Mouse (Mus musculus) intestine, embryonic 14.5 days (tissue): ENCODE data around the gene Lgr6. TPM values are rescaled to one million over a fixed set of nuclear protein-coding genes. Genes with fewer than 3 reads are reported as not detected.

ENCODE experiments used
- ATAC-seq: fragments of 200-750 bp; cut with Nextera tagmentation; replicated peaks from 2 replicates; pipeline ENCODE4 v1.8.0; 2017; ENCODE audit warnings: low read depth, moderate number of reproducible peaks, moderate TSS enrichment, moderate library complexity; ENCODE audit not compliant: low FRiP score, low TSS enrichment
- DNase-seq: peaks from one replicate; pipeline ENCODE4 v3.0.0-alpha.2; 2018; ENCODE audit warnings: low spot score
- H3K27ac ChIP-seq: fragments of 300-500 bp; sonication (generic); 2 replicates; pipeline ENCODE4 v1.5.1; 2014; ENCODE audit warnings: low read depth, mild to moderate bottlenecking, control low read depth
- H3K27me3 ChIP-seq: fragments of 300-500 bp; sonication (generic); replicated peaks from 2 replicates; pipeline ENCODE4 v1.6.1; 2014; ENCODE audit warnings: low read length, control low read depth; ENCODE audit not compliant: control insufficient read depth, insufficient read depth
- H3K36me3 ChIP-seq: fragments of 300-500 bp; sonication (generic); 2 replicates; pipeline ENCODE4 v1.6.1; 2014; ENCODE audit warnings: low read length, control low read depth; ENCODE audit not compliant: control insufficient read depth, insufficient read depth
- H3K4me1 ChIP-seq: fragments of 300-500 bp; sonication (generic); replicated peaks from 2 replicates; pipeline ENCODE4 v1.6.1; 2014; ENCODE audit warnings: low read length, control low read depth, mixed read lengths; ENCODE audit not compliant: control insufficient read depth, insufficient read depth
- H3K4me2 ChIP-seq: fragments of 300-500 bp; sonication (generic); 2 replicates; pipeline ENCODE4 v1.6.1; 2014; ENCODE audit warnings: low read length
- H3K4me3 ChIP-seq: fragments of 300-500 bp; sonication (generic); 2 replicates; pipeline ENCODE4 v1.5.1; 2014; ENCODE audit warnings: low read depth, low read length, control low read depth, mixed read lengths
- H3K9ac ChIP-seq: fragments of 300-500 bp; sonication (generic); 2 replicates; pipeline ENCODE4 v1.6.1; 2014; ENCODE audit warnings: mild to moderate bottlenecking, low read length
- H3K9me3 ChIP-seq: fragments of 300-500 bp; sonication (generic); 2 replicates; pipeline ENCODE4 v1.6.1; 2016; ENCODE audit warnings: low read length, control low read depth; ENCODE audit not compliant: control insufficient read depth
- WGBS: fragments of 180-500 bp; shearing (Covaris S2); extraction: QIAGEN DNeasy Blood & Tissue Kit; methylation state at CpG from one replicate; pipeline ENCODE4 v1.1.7; 2014; 5-methylcytosine and 5-hydroxymethylcytosine counted together
- polyA plus RNA-seq: library from polyadenylated mRNA; unstranded; fragments of >200 nt; fragmentation: Nextera tagmentation; extraction: Ambion mirVana; gene quantifications from 2 replicates; pipeline ENCODE4 v1.2.1, GENCODE M21; 2014

Lgr6 gene
- polyA plus RNA-seq, 1 experiment from 2014 or later: 0.69 TPM

DNA sequence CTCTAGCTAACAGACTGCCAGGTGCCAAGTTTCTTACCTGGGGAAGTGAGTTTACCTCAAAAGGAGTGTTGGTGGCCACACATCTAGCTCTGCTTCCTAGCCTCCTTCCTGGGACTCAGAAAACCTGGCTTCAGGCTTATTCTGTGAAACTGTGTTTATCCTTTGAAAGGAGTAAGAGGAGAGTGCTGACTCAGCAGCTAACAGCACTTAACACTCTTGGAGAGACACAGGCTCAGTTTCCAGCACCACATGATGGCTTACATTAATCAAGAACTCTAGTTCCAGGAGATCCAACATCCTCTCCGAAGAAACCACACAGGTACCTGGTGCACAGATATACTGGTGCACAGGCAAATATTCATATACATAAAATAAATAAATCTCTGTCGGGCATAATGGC is 162.2 kb downstream of the Lgr6 start:
- Histone ChIP-seq H3K4me2 (no peak overlapping the region), H3K4me1 (no peaks in the 10 kb centered on the region; the same call in 1 of the 2 replicates), H3K36me3 (no peaks in the 10 kb centered on the region), H3K27ac (no peak overlapping the region), H3K4me3 (no peak overlapping the region), H3K27me3 (no peaks in the 10 kb centered on the region), H3K9ac (no peak overlapping the region), H3K9me3 (no peaks in the 10 kb centered on the region)
- ATAC-seq (no peak), DNase-seq (no peak)
- 92% methylated on average over 2 of the region's 2 CpGs for WGBS

DNA sequence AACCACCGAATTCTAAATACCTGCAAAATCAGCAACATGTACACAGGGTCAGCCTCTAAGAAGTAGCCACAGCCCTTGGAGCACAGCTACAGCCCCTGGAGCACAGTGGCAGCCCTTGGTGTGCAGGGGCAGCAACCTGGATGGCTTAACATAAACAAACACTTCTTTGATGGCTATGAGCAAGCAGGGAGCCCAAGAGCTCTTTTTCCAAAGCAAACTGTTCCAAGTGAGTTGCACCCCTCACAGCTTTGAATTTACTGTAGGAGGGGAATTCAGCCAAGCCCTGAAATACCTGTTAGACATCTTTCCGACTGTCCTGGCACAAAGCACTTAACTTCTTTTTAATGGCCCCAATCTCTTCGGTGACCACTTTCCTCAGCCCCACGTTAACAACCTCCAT is 164.2 kb downstream of the Lgr6 start:
- no peaks in the 10 kb centered on the region for H3K9me3 ChIP-seq
- H3K27ac ChIP-seq: no peak overlapping the region
- H3K27me3 ChIP-seq: no peaks in the 10 kb centered on the region
- H3K9ac ChIP-seq: no peak overlapping the region
- H3K36me3 ChIP-seq: no peaks in the 10 kb centered on the region
- WGBS: 47% methylated on average over 4 of the region's 4 CpGs
- no peaks in the 10 kb centered on the region; the same call in 1 of the 2 replicates for H3K4me1 ChIP-seq
- DNase-seq (no peak), ATAC-seq (no peak)
- H3K4me3 ChIP-seq: no peak overlapping the region
- no peak overlapping the region for H3K4me2 ChIP-seq

GRCm38 (mm10) chr1:134938233-134938632 is 166.8 kb downstream of the Lgr6 start:
- H3K27ac ChIP-seq: no peak overlapping the region
- no peaks in the 10 kb centered on the region for H3K9me3 ChIP-seq
- WGBS: 76% methylated on average over 1 of the region's 1 CpGs
- no peak overlapping the region for H3K4me2 ChIP-seq
- DNase-seq (no peak), ATAC-seq (no peak)
- no peak overlapping the region for H3K9ac ChIP-seq
- H3K36me3 ChIP-seq: no peaks in the 10 kb centered on the region
- no peaks in the 10 kb centered on the region for H3K27me3 ChIP-seq
- H3K4me3 ChIP-seq: no peak overlapping the region
- no peaks in the 10 kb centered on the region; the same call in 1 of the 2 replicates for H3K4me1 ChIP-seq

DNA sequence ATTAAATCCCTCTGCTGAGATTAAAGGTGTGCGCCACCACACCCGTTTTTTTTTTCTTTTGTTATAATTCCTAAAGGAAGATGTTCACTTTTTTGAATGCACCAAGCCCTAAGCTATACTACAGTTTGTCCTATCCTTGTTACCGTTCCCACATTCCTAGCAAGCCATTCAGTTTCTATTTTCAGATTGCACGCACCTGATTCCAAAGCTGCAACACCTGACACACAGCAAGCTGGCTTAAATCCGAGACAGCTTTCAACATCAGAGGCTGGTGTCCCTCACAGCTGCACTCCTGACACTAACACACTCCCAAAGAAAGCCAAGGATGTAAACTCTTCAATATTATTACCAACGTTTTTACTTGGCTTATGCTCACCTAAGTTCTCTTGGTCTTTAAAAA is 168.7 kb downstream of the Lgr6 start:
- WGBS: 84% methylated on average over 6 of the region's 6 CpGs
- no peak overlapping the region for H3K9ac ChIP-seq
- no peak for ATAC-seq

More for the DNA sequence above, 168.7 kb downstream of the Lgr6 start:
- Histone ChIP-seq H3K27me3 (no peaks in the 10 kb centered on the region), H3K4me3 (no peak overlapping the region), H3K4me2 (no peak overlapping the region), H3K27ac (no peak overlapping the region), H3K9me3 (no peaks in the 10 kb centered on the region), H3K4me1 (no peaks in the 10 kb centered on the region; the same call in 1 of the 2 replicates), H3K36me3 (no peaks in the 10 kb centered on the region)
- DNase-seq: no peak

Other genes starting within 250 kb of the Lgr6 start
- 34.0 and 37.6 TPM in 2 replicates for gene Ppp1r12b, start 149.3 kb downstream of the Lgr6 start, polyA plus RNA-seq
- gene Ube2t, start 142.7 kb downstream of the Lgr6 start, polyA plus RNA-seq: 32.9 and 36.8 TPM in 2 replicates
- 2.0 TPM in 2 replicates for gene Ptpn7, start 27.4 kb upstream of the Lgr6 start, polyA plus RNA-seq
- 54.2 and 55.1 TPM in 2 replicates for gene Arl8a, start 41.5 kb upstream of the Lgr6 start, polyA plus RNA-seq
- gene Gpr37l1, start 62.4 kb upstream of the Lgr6 start, polyA plus RNA-seq: 0.35 and 0.50 TPM in 2 replicates
- 160 and 169 TPM in 2 replicates for gene Elf3, start 153.3 kb upstream of the Lgr6 start, polyA plus RNA-seq
- 129 and 132 TPM in 2 replicates for gene Rnpep, start 178.8 kb upstream of the Lgr6 start, polyA plus RNA-seq
- 229 and 234 TPM in 2 replicates for gene Timm17a, start 208.5 kb upstream of the Lgr6 start, polyA plus RNA-seq
- gene Lmod1, start 219.5 kb upstream of the Lgr6 start, polyA plus RNA-seq: 10.1 and 11.0 TPM in 2 replicates